Mouse (Mus musculus): Measurements from ENCODE around the gene Hecw1.
"Not testable (repeated sequence)": the region's sequence is repeated elsewhere in the genome, so short reads cannot be mapped to it uniquely, and the experiment has no call there.

Hecw1 gene

DNA sequence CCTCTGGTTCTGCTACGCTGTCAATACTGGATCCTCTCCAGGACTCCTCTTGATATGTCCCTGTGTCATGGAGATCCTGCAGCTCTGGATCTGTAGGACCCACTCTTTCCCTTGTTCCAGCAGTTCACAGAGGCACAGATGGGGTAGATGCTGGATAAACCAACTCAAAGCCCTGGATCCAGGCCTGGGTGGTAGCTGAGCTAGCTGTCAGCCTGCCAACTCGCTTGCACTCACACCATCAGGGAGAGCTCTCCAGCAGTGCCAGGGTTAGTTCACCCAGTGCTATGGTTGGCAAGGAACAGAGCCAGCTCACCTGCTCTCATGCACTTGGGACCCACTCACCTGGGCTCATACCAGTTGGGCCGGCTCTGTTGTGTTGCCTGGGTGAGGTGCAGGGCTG lies 157.5 kb downstream of the Hecw1 start:
- DNase-seq (ENCODE audit: low spot score) = no peak

DNA sequence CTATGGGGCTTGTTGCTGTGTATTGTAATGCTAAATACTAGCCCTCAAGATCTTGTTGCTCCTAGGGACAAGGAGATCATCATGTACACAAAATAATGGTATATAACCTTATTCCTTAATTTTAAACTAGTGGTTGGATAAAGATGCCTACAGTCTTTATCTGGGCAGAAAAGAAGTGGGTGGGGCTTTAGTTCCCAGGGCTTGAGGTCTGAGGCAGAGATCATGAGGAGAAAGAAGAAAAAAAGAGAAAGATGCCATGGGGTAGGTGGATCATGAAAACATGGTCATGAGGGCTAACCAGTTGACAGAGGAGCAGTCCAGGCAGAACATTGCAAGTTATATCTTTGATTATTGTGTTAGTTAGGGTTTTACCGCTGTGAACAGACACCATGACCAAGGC lies 195.8 kb downstream of the Hecw1 start:
- no peak for DNase-seq (ENCODE audit: low spot score)

DNA sequence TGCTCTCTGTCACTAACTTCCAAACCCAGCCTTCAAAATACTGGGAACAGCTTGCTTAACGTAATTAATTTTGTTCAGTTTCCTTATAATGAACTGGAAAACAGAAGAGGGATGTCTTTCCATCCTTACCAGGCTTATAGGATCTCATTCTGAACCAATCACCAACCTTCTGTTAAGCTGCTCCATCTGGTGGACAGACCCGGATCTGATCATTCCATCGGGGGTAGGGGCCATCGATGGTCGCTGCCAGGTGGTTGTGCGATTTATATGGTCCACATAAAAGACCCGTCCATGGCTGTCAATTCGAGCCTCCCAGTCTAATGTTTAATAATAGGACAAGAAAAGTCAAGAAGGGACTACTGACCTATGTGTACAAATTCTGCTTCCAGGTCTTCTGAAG lies 216.4 kb downstream of the Hecw1 start:
- no peak for DNase-seq (ENCODE audit: low spot score)

DNA sequence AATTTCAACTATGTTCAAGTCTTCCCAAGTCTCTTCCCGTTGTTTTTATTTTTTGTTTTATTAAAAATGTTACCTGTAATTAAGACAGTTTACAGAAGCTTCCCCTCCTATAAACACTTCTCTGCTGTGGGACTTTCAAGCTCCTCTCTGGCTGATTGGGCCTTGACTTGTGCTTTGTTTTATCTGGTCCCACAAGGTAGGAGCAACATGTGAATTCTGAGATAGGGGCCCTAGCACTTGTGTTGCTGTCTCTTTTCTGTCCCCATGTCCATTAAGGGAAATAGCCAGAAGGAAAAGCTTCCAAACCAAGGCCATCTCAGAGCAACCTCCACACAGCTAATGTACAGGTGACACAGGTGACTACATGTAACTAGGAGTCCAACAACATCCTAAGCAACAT lies 218.9 kb downstream of the Hecw1 start:
- DNase-seq (ENCODE audit: low spot score) = no peak

DNA sequence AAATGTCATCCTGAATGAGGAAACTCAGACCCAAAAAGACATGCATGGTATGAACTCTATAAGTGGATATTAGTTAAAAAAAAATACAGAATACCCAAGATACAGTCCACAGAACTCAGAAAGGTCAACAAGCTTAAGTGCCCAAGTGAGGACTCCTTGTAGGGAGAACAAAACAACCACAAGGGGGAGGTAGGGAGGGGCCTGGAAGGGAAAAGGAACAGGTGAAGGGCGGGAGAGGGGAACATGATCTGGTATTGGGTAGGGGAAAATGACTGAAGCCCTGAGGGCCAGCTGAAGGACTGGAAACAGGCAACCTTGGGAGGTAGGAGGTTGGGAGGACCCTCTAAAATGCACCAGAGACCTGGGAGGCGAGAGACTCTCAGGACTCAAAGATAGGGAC lies 220.1 kb downstream of the Hecw1 start:
- DNase-seq (ENCODE audit: low spot score) = no peak

DNA sequence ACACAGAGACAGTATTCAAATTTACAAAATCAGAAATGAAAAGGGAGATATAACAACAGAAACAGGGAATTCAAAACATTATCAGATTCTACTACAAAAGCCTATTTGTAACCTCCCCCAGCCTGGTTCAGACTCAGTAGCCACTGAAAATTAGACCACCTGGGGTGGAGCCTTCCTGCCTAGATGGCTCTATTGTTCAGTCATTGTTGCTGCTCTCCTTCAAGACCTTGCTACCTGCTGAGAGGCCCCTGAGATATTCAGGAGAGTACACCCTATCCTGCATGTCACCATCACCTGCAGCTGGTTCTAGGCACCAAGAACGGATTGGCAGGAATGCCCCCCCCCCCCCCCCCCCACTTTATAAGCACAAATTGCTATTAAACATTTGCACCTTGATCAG lies 233.0 kb downstream of the Hecw1 start:
- DNase-seq (ENCODE audit: low spot score) = no peak

DNA sequence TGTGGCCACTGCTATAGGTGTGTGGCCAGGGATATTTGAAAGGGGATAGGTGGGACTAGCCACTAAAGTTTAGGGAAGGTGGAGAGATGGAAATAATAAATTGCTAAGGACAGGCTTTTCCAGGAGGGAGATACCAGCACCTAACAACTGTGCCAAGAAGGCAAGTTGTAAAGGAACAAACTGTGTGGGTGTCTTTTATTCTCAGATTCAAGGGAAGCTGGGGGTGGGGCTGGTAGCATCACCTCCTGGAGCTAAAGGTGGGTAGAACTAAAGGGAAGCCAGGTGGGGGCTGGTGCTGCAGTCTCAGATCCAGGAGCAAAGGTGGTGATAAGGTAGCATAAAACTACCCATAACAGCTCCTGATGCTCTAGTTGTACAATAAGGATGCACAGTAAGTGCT lies 251.6 kb downstream of the Hecw1 start:
- DNase-seq (ENCODE audit: low spot score) = no peak

DNA sequence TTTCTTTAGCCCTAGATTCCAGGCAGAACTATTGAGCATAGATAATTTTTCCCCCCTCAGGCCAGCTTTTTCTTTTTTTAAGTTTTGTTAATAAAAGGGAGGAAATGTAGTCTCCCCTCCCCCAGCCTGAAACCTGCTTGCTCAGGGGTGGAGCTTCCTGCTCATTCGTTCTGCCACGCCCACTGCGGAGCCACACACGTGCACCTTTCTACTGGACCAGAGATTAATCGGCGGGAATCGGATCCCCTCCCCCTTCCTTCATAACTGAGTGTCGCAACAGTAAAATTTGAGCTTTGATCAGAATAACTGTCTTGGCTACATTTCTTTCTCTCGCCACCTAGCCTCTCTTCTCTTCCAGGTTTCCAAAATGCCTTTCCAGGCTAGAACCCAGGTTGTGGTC lies 262.1 kb downstream of the Hecw1 start:
- DNase-seq (ENCODE audit: low spot score) = not testable (repeated sequence)

DNA sequence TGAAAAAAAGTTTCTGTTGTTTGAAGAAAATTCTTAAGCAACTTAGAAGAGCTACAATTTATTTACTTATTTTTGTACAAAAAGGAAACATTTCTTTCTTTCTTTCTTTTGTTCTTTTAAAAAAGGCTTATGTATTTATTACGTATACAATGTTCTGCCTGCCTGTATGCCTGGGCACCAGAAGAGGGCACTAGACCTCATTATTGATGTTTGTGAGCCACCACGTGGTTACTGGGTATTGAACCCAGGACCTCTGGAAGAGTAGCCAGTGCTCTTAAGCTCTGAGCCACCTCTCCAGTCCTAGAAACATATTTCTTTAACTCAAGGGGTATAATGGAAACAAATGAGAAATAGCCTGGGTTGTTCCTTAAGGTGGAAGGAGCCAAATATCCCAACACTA lies 277.1 kb downstream of the Hecw1 start:
- no peak for DNase-seq (ENCODE audit: low spot score)

DNA sequence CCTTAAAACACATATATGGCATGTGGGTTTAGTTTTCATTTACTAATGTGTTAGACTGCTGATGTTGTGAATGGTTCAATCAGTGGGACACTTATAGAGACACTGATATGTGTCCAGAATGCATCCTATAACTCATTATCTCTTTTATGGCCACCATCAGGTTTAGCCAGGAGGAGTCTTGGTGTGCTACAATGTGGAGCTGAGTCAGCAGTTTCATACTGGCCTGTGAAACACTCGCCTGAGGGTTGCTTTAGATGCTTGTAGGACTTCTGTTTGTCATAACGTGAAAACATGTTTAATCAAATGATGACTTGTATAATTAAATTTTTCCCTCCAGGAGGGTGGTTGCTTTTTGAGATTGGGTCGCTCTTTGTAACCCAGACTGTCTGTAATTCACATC lies 343.4 kb downstream of the Hecw1 start:
- no peak for DNase-seq (ENCODE audit: low spot score)

DNA sequence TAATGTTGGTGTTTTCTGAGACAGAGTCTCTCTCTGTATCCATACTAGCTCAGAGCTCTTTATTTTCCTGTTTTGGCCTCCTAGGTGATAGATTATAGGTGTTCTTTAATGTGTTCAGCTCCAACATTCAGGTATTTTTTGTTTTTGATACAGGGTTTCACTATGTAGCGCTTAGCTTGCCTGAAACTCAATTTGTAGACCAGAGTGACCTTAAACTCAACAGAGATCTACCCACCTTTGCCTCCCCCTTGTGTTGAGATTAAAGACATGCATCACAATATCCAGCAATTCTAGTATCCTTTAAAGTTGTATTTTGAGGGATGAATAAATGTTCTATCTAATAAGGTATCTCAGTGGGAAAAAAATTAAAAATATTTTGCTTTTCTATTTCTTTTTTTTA lies 345.0 kb downstream of the Hecw1 start:
- DNase-seq (ENCODE audit: low spot score) = peak; percentile 23

All from adipocyte (in vitro differentiated cells).